Mouse (Mus musculus) layer of hippocampus, adult 18-20 months (tissue): ENCODE data around the gene Kif5a. TPM values are rescaled to one million over a fixed set of nuclear protein-coding genes. Genes with fewer than 3 reads are reported as not detected.
"Not testable (repeated sequence)": the region's sequence is repeated elsewhere in the genome, so short reads cannot be mapped to it uniquely, and the experiment has no call there.

ENCODE experiments used
- DNase-seq, 2 experiments: peaks; one replicate each; pipeline ENCODE4 v3.0.0; 2022; ENCODE audit warnings: low spot score in 2 of 2
- long read RNA-seq: library from polyadenylated mRNA; stranded (forward); transcript quantifications from one replicate; pipeline ENCODE4 v2.0.0, GENCODE M21; 2021
- total RNA-seq, 2 experiments: library from RNA; stranded (reverse); gene quantifications; 2 replicates each; pipeline ENCODE4 v1.2.3; 2021

The Kif5a gene
- total RNA-seq: 100 to 1,000 TPM; 839 to 860 TPM
- long read RNA-seq, full-length matches to known transcripts: 964 of 1,389 reads
- long read RNA-seq, partial matches to known transcripts: 336 of 1,389 reads
- long read RNA-seq, other reads (novel, unspliced or antisense): 89 of 1,389 reads

DNA sequence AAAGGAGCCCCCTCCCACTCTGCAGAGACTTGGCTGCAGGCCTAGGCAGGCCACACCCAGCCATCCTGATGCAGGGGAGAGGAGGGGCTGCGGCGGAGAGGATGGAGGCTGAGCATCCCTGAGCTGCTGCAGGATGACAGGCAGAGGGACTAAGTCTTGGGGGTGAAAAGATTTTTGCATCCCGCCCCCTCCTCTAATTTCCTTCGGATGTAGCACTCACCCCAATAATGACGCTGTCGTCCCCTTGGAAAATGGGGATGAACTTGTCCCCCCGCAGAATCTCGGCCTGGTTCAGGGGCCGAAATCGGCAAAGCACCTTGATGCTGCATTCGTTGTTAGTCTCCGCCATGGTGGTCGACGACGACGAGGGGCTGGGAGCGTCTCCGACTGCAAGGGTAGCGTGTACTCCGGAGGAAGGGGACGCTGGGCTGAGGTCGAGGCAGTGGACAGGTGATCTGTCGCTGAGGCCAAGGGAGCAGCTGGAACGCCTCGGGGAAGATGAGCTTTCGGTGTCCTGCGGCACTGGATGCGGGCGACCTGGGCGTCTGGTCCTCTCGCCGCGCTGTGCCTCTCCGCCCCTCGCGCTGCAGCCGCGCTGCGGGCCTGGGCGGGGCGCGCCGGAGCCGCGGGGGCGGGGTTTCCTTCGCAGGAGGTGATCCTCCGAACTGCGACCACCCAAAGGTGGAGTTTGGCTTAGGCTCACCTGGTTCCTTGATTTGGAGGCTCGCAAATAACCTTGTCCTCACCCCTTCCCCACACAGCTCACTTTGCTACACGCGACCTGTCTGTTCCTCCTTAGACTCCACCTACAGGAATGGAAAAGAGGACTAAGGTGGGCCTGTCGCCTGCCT lies at the start of gene Kif5a:
Gene Kif5a, minus strand, starts transcription at position 801 of the 851 bp plus-strand sequence.
- peak; percentile 72 for DNase-seq

DNA sequence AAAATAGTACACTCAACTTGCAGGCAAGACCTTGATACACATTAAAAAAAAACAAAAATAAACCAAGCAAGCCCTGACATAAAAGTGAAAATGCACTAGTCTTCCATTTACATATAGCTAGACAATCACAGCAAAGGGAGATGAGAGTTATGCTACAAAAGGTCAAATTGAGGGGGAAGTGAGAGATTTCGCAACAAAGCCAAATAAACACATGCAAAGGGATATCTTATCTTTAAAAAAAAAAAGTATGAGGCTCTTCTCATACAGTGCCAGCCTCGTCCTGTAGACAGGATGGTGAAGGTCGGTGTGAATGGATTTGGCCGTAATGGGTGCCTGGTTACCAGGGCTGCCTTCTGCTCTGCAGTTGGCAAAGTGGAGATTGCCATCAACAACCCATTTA lies 49.7 kb upstream of the Kif5a start:
- DNase-seq: no peak

DNA sequence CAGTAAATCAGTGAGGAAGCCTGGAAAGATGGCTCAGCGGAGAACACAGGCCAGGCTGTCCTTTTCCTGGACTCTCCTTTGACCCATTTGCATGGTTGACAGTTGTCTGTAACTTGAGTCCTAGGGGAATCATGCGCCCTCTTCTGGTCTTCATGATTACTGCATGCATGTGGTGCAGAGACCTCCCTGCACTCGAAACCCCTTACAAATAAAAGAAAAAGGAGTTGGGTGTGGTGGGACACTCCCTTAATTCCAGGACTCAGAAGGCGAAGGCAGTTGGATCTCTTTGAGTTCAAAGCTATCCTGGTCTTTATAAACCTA lies 49.2 kb upstream of the Kif5a start:
- DNase-seq: peak; percentile 54 to 90

DNA sequence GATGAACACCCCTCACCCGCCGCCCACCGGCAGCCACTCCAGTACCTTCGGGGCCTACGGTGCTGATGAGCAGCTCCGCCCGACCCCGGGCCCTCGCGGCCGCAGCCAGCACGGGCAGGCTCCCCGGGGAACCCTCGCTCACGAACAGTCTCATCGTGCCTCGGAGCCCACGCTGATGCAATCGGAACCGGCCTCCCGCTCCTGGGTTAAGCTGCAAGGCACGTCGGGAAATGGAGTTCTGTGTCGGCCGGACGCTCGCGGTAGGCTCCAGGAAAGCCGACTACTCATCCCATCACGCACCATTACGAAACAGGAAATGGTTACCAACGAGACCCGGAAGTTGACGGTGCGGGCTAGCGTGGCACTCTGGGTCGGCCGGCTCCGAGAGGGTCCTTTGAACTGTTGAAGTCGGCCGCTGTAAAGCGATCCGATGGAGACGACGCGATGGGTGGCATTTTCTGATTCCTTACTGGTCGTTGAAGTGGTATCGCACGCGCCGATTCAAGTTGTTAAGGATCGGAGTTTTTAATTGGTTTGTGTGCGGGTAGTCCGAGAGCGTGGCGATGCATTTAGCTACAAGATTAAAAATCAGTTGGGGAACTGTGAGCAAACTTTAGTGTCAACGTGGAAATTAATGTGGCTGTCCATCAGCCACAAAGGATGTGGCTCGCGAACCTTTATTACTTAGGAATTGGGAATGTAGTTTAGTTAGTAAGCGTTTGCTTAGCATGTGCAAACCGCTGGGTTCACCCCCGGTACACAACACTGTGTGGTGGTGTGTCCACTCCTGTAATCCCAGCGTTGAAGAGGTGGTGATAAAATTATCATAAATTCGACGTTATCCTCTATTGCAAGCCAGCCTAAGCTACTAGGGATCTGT lies 48.6 kb upstream of the Kif5a start, which contains the start of gene Mars:
Gene Mars, minus strand, starts transcription at position 311 of the 880 bp plus-strand sequence.
- DNase-seq: peak; percentile 94 to 98

DNA sequence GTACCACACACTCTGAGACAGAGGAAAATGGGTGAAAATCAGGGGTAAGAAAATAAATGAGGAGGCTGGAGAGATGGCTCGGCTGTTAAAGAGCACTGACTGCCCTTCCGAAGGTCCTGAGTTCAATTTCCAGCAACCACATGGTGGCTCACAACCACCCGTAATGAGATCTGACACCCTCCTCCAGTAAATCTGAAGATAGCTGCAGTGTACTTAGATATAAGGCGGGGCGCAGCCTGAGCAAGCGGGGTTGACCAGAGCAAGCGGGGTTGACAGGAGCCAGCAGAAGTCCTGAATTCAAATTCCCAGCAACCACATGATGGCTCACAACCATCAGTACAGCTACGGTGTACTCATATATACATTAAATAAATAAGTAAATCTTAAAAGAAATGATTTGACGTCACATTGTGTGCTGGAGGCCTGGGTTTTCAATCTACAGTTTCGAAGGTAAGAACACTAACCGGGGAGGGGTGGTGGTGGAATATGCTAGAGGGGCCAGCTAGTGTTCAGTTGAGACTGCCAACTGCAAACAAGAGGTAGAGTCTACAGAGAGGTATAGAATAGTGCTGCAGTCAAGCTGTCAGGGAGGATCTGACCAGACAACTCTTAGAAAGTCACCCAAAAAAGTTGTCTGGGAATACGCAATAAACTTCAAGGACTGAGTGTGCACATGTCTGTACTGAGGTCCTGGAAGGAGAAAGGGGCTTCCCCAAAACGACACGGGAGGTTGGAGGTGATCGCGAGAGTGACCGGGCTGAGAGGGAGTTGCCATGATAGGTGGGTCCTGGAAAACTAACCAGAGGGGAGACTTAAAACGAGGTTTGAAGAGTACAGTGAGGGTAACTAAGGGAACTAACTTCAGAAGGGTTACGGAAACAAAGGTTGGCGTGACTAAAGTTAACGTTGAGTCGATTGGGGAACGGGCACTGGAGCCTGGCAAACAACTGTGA lies 47.7 kb upstream of the Kif5a start:
- no peak for DNase-seq

DNA sequence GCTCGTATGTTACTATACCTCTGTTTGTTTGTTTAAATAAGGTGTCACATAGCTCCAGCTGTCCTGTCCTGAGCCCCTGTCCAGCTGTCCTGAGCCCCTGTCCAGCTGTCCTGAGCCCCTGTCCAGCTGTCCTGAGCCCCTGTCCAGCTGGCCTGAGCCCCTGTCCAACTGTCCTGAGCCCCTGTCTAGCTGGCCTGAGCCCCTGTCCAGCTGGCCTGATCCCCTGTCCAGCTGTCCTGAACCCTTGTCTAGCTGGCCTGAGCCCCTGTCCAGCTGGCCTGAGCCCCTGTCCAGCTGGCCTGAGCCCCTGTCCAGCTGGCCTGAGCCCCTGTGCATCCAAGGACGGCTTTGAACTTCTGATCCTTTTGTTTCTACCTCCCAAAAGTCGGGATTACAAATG lies 46.0 kb upstream of the Kif5a start:
- not testable (repeated sequence) for DNase-seq

DNA sequence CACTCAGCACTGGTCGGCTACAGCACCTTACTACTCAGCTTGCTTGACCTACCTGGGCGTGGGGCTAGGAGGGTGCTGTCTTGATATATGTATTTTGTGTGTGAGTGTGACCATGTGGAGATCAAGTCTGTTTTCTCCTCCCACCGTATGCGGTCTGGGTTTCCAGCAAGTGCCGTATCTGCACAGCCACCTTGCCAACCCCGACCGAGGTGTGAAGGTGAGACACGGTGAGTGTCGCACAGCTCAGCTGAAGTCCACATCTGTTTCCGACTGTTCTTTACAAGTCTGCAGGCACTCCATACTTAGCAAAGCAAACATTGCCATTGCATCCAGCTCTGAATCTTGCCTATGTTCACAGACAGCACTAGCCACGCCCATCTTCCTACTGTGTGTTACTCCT lies 40.0 kb upstream of the Kif5a start:
- DNase-seq: no peak

DNA sequence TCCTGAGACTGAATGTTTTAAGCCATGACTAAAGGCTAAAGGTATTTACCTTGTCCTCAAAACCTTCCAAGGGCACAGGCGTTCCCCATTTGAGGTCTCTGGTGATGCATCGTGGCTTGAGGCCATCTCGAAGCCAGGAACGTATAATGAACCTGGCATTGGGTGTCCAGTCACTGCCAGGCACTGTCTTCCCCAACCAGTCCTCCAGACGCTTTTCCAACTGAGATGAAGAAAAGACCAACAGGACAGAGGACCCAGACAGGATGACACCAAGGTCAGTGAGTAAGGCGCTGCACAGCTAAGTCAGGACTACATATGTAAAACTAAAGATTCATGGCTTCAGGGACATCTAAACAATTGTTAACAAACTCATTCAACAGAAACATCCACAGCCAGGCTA lies 37.2 kb upstream of the Kif5a start:
- no peak for DNase-seq

DNA sequence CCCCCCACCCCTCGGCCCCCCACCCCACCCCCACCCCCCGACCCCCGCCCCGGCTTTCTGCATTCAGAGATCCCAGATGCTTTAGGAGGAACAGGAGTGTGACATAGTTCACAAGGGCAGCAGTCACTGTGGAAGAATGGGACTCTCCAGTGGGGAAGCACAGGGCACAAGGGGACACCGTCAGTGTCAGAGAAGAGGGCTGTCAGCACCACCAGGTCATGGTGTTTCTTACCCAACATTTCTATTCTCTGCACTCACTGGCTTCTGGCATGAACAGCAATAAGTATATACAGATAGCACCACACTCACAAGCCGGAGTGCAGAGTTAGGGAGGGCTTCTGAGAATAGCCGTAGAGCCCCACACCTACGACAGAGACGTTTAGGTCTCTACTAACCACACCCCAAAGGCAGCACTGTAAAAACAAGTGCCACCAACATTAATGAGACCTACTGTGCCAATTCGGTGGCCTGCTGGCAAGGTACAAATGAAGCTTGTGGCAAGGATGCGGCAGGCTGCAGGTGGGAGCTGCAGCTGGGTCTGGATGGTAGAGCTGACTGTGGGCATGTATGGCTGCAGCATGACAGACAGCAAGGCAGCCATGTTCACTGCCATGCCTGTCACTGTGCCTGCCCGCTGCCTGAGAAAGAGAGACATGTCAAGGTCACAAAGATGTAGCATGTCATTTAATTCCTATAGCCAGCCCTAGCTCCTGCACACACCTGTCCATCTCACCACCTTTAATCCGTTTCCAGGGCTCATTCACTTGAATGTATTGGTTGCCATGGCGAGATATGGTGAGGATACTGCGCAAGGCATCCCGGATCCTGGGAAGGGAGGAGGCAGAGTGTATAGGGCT lies 34.1 kb upstream of the Kif5a start:
- no peak for DNase-seq

DNA sequence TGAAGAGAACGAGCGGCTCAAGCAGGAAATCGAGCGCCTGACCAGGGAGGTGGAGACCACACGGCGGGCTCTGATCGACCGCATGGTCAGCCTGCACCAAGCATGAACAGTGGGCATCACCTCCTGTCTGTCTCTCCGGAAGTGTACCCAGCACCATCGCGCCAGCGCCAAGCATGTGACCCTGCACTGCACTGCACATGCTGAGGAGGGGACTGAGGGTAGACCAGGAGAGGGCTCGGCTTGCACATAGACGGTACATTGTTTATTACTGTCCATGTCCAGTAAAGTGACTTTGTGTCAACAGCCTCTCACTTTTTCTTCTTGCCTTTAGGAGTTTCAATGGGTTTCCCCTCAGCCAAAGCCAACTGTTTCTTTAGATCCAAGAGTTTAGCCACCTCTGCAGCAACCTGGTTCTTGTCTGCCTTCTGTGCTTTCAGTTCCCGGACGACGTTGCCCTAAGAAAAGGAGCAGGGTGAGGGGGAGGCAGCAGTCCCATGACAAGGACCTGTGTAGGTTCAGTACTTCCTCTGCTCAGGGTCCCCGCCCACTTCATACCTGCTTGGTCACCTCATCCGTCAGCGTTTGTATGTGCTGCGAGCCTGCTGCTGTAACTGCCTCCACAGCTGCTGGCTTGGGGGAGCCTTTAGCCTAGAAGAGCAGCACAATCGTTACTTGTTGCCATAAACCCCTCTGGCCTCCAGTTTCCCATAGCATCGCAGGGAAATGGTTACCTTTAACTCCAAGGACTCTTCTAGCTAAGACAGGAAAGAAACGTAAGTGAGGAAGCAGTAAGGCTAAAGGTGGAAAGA lies 33.0 kb upstream of the Kif5a start:
- no peak for DNase-seq

DNA sequence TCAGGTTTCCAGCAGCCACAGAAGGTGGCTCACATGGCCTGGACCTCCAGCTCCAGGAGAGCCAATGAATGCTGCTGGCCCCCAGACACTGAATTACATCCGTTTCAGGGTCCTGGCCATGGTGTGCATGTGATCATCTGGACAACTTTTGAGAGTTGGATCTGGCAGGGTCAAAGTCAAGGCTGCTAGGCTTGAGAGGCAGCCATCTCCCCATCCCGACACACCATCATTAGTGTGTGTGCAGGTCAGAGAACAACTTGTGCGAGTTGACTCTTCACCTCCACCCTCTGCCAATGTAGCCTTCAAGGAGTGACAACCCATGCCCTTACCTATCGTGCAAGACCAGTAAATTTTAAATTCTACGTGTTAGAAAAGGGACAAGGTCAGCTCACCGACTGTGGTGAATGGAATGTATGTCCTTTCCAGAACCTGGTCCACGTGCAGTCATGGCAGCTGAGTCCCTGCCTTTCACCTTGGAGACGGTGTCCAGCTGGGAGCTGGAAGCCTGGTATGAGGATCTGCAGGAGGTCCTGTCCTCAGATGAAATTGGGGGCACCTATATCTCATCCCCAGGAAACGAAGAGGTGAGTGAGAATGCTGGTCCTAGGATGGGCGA lies 31.9 kb upstream of the Kif5a start:
- DNase-seq: no peak

DNA sequence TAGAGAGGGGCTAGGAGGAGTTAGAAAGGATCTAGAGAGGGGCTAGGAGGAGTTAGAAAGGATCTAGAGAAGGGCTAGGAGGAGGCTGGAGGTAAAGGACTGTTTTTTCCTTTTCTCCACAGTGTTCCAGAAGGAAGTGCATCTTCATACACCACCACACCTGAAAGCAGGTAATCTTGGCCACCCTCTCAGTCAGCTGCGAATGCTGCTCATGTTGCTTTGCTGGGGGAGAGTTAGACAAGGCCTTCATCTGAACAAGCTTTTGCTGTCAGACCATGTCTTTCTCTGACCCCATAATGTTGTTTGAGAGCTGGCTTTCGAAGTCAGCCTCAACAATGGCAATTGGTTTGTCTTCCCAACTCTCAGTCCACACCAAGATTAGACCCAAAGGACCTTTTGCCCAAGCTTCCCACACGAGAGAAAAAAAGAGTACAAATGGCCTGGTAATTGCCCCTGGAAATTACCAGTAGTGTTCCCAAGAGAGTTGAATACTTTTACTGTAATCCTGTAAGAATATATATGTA lies 30.5 kb upstream of the Kif5a start:
- DNase-seq: no peak

DNA sequence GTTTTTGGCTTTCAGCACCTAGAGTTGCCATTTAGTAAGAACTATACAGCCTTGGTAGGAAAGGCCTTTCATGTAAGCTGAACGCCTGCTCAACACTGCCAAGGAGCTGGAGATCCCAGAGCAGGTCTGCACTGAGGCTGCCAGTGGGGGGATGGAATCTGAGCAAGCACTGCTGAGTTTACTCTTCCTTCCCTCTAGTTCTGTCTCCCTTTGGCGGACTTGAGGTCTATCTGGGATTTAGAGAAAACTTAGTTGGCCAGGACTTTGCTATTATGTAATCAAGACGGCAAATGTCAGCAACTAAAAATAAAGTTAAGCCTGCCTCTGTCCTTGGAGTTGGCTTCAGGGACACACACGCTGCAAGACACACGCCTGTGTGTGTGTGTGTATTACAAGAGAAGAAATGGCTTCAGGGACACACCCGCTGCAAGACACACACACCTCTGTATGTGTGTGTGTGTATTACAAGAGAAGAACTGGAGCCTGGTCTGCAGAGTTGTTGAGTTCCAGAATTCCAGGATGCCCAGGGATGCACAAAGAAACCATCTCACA lies 29.9 kb upstream of the Kif5a start:
- DNase-seq: no peak

DNA sequence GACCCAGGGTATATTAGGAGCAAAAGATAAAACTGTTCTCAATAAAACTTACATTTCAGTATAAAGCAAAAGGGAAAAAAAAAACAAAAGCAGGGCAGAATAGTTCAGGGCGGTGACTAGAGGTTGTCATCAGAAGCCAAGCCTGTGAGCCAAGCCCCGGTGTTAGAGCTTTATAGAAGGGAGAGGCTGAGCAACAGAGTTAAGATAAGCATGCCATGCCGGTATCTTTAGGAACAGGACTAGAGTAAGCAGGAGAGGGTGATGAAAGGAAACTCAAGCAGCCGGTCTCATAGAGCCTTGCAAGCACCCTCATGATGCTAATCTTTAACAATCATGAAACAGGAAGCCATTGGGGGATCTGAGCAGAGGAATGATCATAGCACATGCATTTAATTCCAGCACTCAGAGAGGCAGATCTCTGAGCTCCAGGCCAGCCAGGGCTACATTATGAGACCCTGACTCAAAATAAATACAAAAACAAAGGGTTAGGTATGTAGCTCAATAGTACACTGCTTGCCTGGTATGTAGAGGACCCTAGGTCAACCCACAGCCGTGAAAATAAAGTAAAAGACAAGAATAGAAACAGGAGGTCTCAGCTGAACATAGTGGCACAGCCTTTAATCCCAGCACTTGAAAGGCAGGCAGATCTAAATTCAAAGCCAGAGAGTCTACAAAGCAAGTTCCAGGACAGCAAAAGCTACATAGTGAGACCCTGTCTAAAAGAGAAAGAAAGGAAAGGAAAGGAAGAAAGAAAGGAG lies 28.9 kb upstream of the Kif5a start:
- DNase-seq: no peak

DNA sequence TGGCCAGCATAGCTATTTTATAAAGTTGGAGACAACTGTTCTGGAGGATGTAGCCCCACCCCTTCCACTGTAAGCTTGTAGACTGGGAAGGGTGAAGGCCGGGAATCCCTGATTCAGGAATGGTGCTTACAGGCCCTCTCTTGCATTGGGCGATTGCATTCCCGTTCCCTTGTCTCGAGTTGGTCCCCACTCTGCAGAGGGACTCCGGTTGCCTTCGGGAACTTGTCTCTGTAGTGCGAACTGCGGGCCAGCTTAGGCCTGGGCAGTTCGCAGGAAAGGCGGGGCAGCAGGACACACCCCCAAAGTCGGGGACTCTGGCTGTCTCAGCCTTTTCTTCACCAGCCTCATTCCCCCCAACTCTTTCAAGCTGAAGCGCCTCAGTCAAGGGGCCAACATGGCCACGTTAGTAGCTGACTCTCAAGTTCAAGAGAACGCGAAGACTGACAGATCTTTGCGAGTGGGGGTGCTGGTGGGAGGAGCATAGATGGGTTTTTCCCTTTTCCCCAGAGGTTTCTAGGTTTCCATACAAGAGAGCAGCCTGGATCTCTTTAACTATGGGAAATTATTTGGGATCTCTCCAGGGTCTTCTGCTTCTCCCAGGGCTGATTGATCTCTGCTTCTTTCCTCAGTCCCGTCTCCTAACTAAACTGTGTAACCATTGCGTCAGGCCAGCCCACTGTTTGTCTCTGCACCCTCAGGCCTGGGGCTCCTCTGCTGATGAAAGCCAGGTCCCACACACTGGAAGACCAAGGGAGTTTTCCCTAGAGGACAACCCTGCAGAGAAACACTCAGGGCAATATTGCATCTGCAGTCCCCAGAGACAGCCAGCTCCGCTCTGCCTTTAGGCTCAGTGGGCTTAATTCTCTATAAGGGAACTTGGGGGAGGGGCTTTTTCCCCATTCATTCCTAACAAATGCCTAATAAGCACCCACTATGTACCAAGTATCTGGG lies 28.1 kb upstream of the Kif5a start:
- peak in 1 of 2 experiments; percentile 20 for DNase-seq

DNA sequence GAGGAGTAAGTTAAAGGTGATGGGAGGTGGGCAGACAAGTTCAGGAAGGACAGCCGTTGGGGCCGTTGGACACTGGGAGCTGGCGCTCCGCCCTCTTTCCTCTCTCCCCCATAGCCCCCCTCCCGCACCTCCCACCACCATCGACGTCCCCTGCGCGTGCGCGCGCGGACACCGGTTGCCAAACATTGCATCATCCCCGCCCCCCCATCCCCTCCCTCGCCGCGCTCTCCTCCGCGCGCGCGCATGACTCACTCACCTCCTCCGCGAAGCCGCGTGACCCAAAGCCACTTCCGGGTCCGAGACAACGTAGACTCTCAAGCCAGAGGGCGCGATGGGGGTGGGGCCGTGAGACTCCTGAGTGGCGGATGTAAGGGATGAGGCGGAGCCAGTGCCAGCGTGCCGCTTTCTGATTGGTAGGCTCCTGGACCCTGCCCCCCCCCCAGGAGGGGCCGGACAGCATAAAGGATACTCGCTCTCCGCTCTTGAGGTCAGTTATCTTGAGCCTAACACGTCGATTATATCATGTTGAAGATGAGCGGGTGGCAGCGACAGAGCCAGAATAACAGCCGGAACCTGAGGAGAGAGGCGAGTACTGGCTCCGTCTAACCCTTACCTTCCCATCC lies 27.3 kb upstream of the Kif5a start:
- peak; percentile 98 to 100 for DNase-seq
